Mouse (Mus musculus): ENCODE data around the gene Nol10. TPM values are rescaled to one million over a fixed set of nuclear protein-coding genes. Genes with fewer than 3 reads are reported as not detected.

Nol10 gene
- polyA plus RNA-seq, 1 experiment from 2014 or later: 20.1 TPM

GRCm38 (mm10) chr12:17473128-17473527 lies 124.9 kb downstream of the Nol10 start:
- Histone ChIP-seq H3K27me3 (replicated peaks; ENCODE audit: control insufficient read depth, insufficient read depth, low read length) (no peaks in the 10 kb centered on the region), H3K36me3 (ENCODE audit: control insufficient read depth, insufficient read depth, low read length) (no peaks in the 10 kb centered on the region), H3K9me3 (ENCODE audit: control insufficient read depth, low read length) (no peaks in the 10 kb centered on the region), H3K9ac (ENCODE audit: low read depth, low read length) (no peak overlapping the region), H3K4me3 (ENCODE audit: low read length) (no peak overlapping the region), H3K4me1 (ENCODE audit: control insufficient read depth, insufficient read depth, low read depth, low read length) (no peaks in the 10 kb centered on the region), H3K27ac (ENCODE audit: low read depth, low read length) (no peak overlapping the region), H3K4me2 (ENCODE audit: low read length) (no peak overlapping the region)
- ATAC-seq: no peak
- 89% methylated on average over 3 of the region's 3 CpGs for WGBS

- Histone ChIP-seq H3K9me3 (ENCODE audit: control insufficient read depth, low read length) (no peaks in the 10 kb centered on the region), H3K27me3 (replicated peaks; ENCODE audit: control insufficient read depth, insufficient read depth, low read length) (no peaks in the 10 kb centered on the region), H3K36me3 (ENCODE audit: control insufficient read depth, insufficient read depth, low read length) (no peaks in the 10 kb centered on the region), H3K4me2 (ENCODE audit: low read length) (no peak overlapping the region), H3K4me1 (ENCODE audit: control insufficient read depth, insufficient read depth, low read depth, low read length) (no peaks in the 10 kb centered on the region), H3K4me3 (ENCODE audit: low read length) (no peak overlapping the region), H3K9ac (ENCODE audit: low read depth, low read length) (no peak overlapping the region), H3K27ac (ENCODE audit: low read depth, low read length) (no peak overlapping the region)
- WGBS: 94% methylated on average over 3 of the region's 3 CpGs
- ATAC-seq: no peak
These were observed 125.6 kb downstream of the Nol10 start for GRCm38 (mm10) chr12:17473862-17474261.

- H3K4me2 ChIP-seq (ENCODE audit: low read length): no peak overlapping the region
- H3K9me3 ChIP-seq (ENCODE audit: control insufficient read depth, low read length): no peaks in the 10 kb centered on the region
- WGBS: 45% methylated on average over 4 of the region's 4 CpGs
- H3K36me3 ChIP-seq (ENCODE audit: control insufficient read depth, insufficient read depth, low read length): no peaks in the 10 kb centered on the region
- no peaks in the 10 kb centered on the region for H3K27me3 ChIP-seq (replicated peaks; ENCODE audit: control insufficient read depth, insufficient read depth, low read length)
- H3K4me1 ChIP-seq (ENCODE audit: control insufficient read depth, insufficient read depth, low read depth, low read length): no peaks in the 10 kb centered on the region
- H3K4me3 ChIP-seq (ENCODE audit: low read length): no peak overlapping the region
- ATAC-seq: no peak
- H3K27ac ChIP-seq (ENCODE audit: low read depth, low read length): no peak overlapping the region
- H3K9ac ChIP-seq (ENCODE audit: low read depth, low read length): no peak overlapping the region
These were observed 126.4 kb downstream of the Nol10 start for GRCm38 (mm10) chr12:17474681-17475080.

GRCm38 (mm10) chr12:17475146-17475545 lies 126.9 kb downstream of the Nol10 start:
- WGBS: 83% methylated on average over 4 of the region's 4 CpGs
- H3K4me2 ChIP-seq (ENCODE audit: low read length): no peak overlapping the region
- H3K9me3 ChIP-seq (ENCODE audit: control insufficient read depth, low read length): no peaks in the 10 kb centered on the region
- H3K27ac ChIP-seq (ENCODE audit: low read depth, low read length): no peak overlapping the region
- no peak overlapping the region for H3K4me3 ChIP-seq (ENCODE audit: low read length)
- no peaks in the 10 kb centered on the region for H3K36me3 ChIP-seq (ENCODE audit: control insufficient read depth, insufficient read depth, low read length)
- H3K4me1 ChIP-seq (ENCODE audit: control insufficient read depth, insufficient read depth, low read depth, low read length): no peaks in the 10 kb centered on the region
- ATAC-seq: no peak
- H3K9ac ChIP-seq (ENCODE audit: low read depth, low read length): no peak overlapping the region
- H3K27me3 ChIP-seq (replicated peaks; ENCODE audit: control insufficient read depth, insufficient read depth, low read length): no peaks in the 10 kb centered on the region

GRCm38 (mm10) chr12:17478196-17478595 lies 129.9 kb downstream of the Nol10 start:
- H3K27me3 ChIP-seq (replicated peaks; ENCODE audit: control insufficient read depth, insufficient read depth, low read length): no peaks in the 10 kb centered on the region
- H3K27ac ChIP-seq (ENCODE audit: low read depth, low read length): no peak overlapping the region
- ATAC-seq: no peak
- no peaks in the 10 kb centered on the region for H3K4me1 ChIP-seq (ENCODE audit: control insufficient read depth, insufficient read depth, low read depth, low read length)
- no peak overlapping the region for H3K4me2 ChIP-seq (ENCODE audit: low read length)
- no peaks in the 10 kb centered on the region for H3K36me3 ChIP-seq (ENCODE audit: control insufficient read depth, insufficient read depth, low read length)
- 85% methylated on average over 12 of the region's 12 CpGs for WGBS
- H3K9ac ChIP-seq (ENCODE audit: low read depth, low read length): no peak overlapping the region
- no peaks in the 10 kb centered on the region for H3K9me3 ChIP-seq (ENCODE audit: control insufficient read depth, low read length)
- H3K4me3 ChIP-seq (ENCODE audit: low read length): no peak overlapping the region

GRCm38 (mm10) chr12:17478856-17479255 lies 130.6 kb downstream of the Nol10 start:
- Histone ChIP-seq H3K27me3 (replicated peaks; ENCODE audit: control insufficient read depth, insufficient read depth, low read length) (no peaks in the 10 kb centered on the region), H3K9ac (ENCODE audit: low read depth, low read length) (no peak overlapping the region), H3K27ac (ENCODE audit: low read depth, low read length) (no peak overlapping the region), H3K36me3 (ENCODE audit: control insufficient read depth, insufficient read depth, low read length) (no peaks in the 10 kb centered on the region), H3K4me3 (ENCODE audit: low read length) (no peak overlapping the region), H3K4me2 (ENCODE audit: low read length) (no peak overlapping the region), H3K4me1 (ENCODE audit: control insufficient read depth, insufficient read depth, low read depth, low read length) (no peaks in the 10 kb centered on the region), H3K9me3 (ENCODE audit: control insufficient read depth, low read length) (no peaks in the 10 kb centered on the region)
- no peak for ATAC-seq
- WGBS: 90% methylated on average over 2 of the region's 2 CpGs

Small RNA genes lying within 50 kb of the gene (microRNA-seq; reads per million reads assigned to microRNA genes)
- 18.1 reads per million, percentile 32 among the genes with 10 or more reads in this experiment for gene Mir3066

Other genes with a start within 250 kb of the Nol10 start
- 4.9 and 5.6 TPM in 2 replicates for gene Kcnf1, start 171.6 kb upstream of the Nol10 start, polyA plus RNA-seq (2015; fragmentation: Nextera tagmentation; extraction: Ambion mirVana)
- 282 and 309 TPM in 2 replicates for gene Pdia6, start 81.9 kb upstream of the Nol10 start, polyA plus RNA-seq (2015; fragmentation: Nextera tagmentation; extraction: Ambion mirVana)
- gene Atp6v1c2, start 19.1 kb upstream of the Nol10 start, polyA plus RNA-seq (2015; fragmentation: Nextera tagmentation; extraction: Ambion mirVana): 0.65 and 0.76 TPM in 2 replicates
- 116 and 124 TPM in 2 replicates for gene Odc1, start 196.3 kb downstream of the Nol10 start, polyA plus RNA-seq (2015; fragmentation: Nextera tagmentation; extraction: Ambion mirVana)